Mouse (Mus musculus): ENCODE data around the gene Zfp622.

Gene Zfp622

GRCm38 (mm10) chr15:25984067-25984733, at the start of gene Zfp622:
Gene Zfp622, plus strand, starts transcription at chr15:25984366.
- DNase-seq = peak; percentile 89

GRCm38 (mm10) chr15:25934411-25934810, 49.8 kb upstream of the Zfp622 start:
- DNase-seq = no peak

GRCm38 (mm10) chr15:25938496-25938895, 45.7 kb upstream of the Zfp622 start:
- no peak for DNase-seq

GRCm38 (mm10) chr15:25940397-25941377, 43.5 kb upstream of the Zfp622 start:
- DNase-seq = no peak

- no peak for DNase-seq
These were observed 42.7 kb upstream of the Zfp622 start for GRCm38 (mm10) chr15:25941514-25941913.

DNA sequence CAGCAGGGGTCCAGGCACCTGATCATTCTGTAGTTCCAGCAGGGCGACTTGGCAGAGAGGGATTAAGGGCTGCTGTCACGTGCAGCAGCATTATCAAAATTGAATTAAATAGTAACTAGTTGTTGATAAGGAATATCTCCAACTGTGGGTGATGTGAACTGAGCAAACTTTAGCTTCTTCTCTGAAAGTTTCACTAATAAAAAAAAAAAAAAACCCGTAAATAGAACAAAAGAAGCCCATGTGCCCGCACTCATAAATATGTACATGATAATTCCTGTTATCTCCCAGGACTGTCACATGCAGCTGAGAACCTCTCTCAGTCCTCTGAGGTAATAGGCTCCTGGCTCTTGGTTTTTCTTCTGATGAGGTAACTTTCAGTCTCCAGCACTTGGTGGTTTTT, 41.8 kb upstream of the Zfp622 start:
- no peak for DNase-seq

DNA sequence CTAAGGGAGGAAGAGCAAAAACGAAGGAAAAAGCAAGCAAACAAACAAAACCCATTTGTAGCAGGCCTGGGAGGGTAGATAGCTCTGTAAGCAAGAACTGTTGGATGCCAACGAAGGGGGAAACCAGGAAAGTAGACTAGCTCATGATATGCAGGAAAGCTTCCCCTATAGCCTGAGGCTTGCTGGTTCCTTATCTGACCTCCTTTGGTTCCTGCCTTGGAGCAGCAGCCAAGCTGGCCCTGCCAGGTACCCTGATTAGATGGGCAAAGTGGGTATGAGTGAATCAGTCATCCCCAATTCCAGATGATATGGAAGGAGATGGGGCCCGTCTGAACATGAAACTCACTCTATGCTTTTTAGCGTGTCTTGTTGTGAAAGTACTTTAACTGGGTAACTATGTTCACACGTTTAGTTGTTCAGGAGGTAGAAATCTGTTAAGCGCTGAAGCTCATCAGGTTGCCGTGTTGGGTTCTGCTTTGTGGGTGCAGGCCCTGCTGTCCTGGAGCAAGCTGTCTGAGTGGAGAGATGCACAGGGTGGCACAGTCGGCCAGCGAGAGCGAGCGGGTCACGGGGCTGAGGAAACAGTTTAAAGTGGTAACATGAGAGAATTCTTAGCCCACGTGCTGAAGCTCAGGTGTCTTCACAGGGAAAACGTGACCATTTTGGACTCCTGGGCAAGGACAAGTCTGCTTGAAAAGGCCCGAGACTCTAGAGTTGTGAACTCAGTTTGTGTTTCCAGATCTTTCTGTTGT, 40.6 kb upstream of the Zfp622 start:
- no peak for DNase-seq

- DNase-seq = no peak
These were observed 38.9 kb upstream of the Zfp622 start for GRCm38 (mm10) chr15:25945224-25945623.

DNA sequence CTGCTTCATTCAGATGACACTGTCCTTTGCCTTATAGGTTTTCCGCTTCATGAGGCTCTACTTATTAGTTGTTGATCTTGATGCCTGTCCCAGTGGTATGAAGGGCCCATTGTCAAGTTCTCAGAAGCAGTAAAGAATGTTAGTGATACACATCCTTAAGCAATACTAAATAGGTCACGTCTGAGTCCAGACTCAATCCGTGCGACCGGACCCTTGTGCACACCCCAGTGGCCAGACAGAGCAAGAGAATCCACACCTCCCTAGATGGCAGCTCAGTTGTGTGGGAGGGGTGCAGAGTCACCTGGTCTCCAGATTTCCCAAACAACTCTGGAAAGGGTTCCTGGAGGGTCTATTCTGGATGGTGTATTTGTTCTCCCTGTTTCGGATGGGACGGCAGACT, 37.7 kb upstream of the Zfp622 start:
- no peak for DNase-seq

- DNase-seq = no peak
These were observed 36.8 kb upstream of the Zfp622 start for GRCm38 (mm10) chr15:25947383-25947782.

- no peak for DNase-seq
These were observed 35.6 kb upstream of the Zfp622 start for GRCm38 (mm10) chr15:25948257-25949223.

DNA sequence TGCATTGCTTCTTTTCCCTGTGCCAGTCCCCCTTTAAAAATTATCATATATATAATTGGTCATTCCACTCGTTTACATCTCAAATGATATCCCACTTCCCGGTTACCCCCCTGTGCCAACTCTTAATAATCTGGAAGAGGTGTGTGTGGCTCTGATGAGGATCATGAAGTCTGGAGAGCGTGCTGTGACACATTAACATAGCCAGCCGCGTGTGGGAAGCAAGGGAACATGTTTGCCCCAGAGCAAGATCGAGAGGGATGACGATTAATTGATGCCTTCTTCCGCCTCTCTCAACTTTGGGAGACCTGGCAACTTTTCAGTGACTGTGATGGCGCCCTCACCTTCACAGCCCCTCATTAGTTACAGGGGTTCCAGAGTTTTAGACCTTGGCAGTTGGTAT, 34.5 kb upstream of the Zfp622 start:
- no peak for DNase-seq

- DNase-seq = no peak
These were observed 33.6 kb upstream of the Zfp622 start for GRCm38 (mm10) chr15:25950584-25950983.

GRCm38 (mm10) chr15:25951037-25951436, 33.1 kb upstream of the Zfp622 start:
- DNase-seq = no peak

DNA sequence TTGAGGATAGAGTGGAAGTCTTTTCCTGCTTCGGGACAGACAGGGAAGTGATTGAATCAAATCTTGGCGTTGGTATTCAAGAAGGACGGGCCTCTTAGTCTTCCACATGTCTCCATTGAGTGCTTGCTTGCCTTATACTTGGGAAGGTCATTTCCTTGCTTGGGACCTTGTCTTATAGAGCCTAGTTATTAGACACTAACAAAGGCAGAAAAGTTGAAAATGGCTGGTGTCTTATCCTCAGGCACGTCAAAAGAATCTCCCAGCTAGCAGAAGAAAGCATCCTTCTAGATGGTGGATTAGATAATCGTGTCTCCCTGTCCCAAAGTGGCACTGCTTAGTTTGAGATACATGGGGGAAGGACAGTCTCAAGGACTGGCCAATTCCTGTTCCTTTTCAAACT, 28.2 kb upstream of the Zfp622 start:
- no peak for DNase-seq

DNA sequence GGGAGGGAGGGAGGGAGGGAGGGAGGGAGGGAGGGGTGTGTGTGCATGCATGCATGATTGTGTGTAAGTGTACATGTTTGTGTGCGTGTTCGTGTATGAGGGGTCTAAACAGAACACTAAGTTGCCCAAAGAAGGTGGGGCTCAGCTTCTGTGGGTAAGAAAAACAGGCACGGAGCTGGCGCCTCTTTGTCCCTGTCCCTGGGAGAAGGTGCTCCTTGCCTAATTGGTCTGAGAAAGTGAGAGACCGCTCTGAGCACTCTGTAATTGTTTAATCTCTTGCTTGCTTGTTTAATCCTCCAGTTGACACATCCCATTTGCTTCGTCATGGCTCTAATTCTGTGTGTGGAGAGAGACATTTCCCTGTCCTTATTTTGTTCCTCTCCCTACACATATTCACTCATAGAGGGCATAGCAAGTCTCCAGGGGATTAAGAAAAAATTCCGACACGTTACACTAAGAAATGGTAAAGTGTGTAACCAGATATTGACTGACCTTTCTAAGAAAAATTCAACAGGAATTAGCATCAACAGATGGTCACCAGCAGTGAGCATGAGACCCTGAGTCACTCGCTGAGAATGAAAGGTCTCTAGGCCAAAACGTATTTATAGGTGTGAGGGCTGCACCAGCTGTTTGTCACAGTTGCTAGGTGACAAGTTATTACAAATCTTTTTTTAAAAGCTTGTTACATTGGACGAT, 27.6 kb upstream of the Zfp622 start:
- DNase-seq = no peak

DNA sequence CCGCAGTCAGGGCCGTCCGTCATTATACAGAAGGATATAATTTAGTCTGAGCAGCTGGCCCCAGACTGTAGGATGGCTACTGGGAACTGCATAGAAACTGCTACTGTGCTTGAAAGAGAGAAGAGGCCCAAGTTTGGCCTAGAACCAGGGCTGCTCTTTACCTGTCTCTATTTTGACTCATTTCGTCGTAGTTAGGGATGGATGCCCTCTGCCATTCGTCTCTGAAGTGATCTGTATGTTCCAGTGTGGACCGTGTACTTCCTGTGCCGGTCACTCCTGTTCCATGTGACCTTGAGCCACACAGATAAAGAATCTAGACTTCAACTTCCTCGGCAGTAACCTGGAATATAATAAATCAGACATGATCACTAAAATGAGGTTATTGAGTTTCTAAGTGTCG, 26.5 kb upstream of the Zfp622 start:
- no peak for DNase-seq

DNA sequence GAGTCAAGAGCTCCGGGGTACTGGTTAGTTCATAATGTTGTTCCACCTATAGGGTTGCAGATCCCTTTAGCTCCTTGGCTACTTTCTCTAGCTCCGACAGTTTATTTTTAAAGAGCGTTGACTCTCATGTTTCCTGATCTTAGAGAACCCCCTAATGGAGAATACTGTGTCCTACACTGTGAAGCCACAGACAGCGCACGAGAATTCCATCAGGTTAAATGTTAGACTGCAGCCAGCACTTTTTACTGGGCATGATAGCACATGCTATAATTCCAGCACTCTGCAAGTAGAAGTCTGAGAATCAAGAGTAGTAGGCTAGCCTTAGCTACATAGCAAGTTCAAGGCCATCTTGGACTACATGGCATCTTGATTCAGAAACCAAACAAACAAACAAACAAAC, 24.8 kb upstream of the Zfp622 start:
- DNase-seq = no peak

DNA sequence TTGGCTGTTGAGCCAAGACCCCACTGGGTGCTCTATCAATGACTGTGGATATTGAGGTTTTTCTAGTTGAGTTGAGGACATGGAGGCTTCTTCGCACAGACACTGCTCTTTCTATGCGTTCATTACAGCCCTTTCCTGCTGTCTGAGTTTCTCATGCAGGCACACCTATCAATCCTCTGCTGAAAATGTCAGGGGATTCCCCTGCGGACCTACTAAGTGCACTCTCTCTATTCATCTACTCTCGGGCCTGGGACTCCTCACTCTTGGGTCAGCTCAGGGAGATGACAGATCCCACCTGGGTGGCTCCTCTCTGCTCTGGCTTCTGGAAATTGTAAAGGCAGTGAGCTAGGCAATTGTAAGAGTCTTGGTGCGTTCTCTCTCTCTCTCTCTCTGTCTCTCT, 23.9 kb upstream of the Zfp622 start:
- DNase-seq = no peak

GRCm38 (mm10) chr15:25966220-25966774, 17.9 kb upstream of the Zfp622 start:
- no peak for DNase-seq

DNA sequence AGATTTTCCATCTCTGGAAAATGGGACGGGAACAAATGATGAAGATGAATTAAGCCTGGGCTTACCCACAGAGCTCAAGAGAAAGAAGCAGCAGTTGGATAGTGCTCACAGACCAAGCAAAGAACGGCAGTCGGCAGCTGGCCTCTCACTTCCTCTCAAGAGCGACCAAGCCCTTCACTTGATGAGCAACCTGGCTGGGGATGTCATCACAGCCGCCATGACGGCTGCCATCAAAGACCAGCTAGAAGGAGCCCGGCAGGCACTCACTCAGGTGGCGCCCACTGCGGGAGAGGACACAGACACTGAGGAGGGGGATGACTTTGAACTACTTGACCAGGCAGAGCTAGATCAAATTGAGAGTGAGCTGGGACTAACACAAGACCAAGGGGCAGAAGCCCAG, 12.6 kb upstream of the Zfp622 start:
- no peak for DNase-seq
